Mouse (Mus musculus) heart, postnatal 0 days (tissue): Measurements from ENCODE around the gene Rcor1. TPM values are rescaled to one million over a fixed set of nuclear protein-coding genes. Genes with fewer than 3 reads are reported as not detected.

Source experiments
- ATAC-seq: fragments of 200-750 bp; cut with Nextera tagmentation; 2 replicates; pipeline ENCODE4 v1.8.0; 2017; ENCODE audit warnings: low read depth, moderate number of reproducible peaks, moderate library complexity; ENCODE audit not compliant: insufficient read depth
- DNase-seq: peaks from one replicate; pipeline ENCODE4 v3.0.0-alpha.2; 2016; ENCODE audit warnings: low spot score
- H3K27ac ChIP-seq: fragments of 300-500 bp; sonication (generic); 2 replicates; pipeline ENCODE4 v1.5.1; 2014; ENCODE audit warnings: low read depth, mild to moderate bottlenecking
- H3K27me3 ChIP-seq: fragments of 300-500 bp; sonication (generic); 2 replicates; pipeline ENCODE4 v1.6.1; 2014; ENCODE audit warnings: low read length, mixed read lengths; ENCODE audit not compliant: control insufficient read depth, insufficient read depth
- H3K36me3 ChIP-seq: fragments of 300-500 bp; sonication (generic); replicated peaks from 2 replicates; pipeline ENCODE4 v1.6.1; 2014; ENCODE audit warnings: low read length, mixed read lengths; ENCODE audit not compliant: control insufficient read depth, insufficient read depth
- H3K4me1 ChIP-seq: fragments of 300-500 bp; sonication (generic); 2 replicates; pipeline ENCODE4 v1.6.1; 2014; ENCODE audit warnings: antibody characterized with exemption; ENCODE audit not compliant: control insufficient read depth, insufficient read depth
- H3K4me2 ChIP-seq: fragments of 300-500 bp; sonication (generic); 2 replicates; pipeline ENCODE4 v1.6.1; 2014; ENCODE audit warnings: low read depth, mild to moderate bottlenecking, low read length, moderate library complexity
- H3K4me3 ChIP-seq: fragments of 300-500 bp; sonication (generic); 2 replicates; pipeline ENCODE4 v1.5.1; 2014; ENCODE audit warnings: low read depth, low read length
- H3K9ac ChIP-seq: fragments of 300-500 bp; sonication (generic); replicated peaks from 2 replicates; pipeline ENCODE4 v1.6.1; 2014; ENCODE audit warnings: low read depth, low read length, mixed read lengths
- H3K9me3 ChIP-seq: fragments of 300-500 bp; sonication (generic); replicated peaks from 2 replicates; pipeline ENCODE4 v1.6.1; 2016; ENCODE audit warnings: low read length; ENCODE audit not compliant: control insufficient read depth
- CTCF ChIP-seq: IDR thresholded peaks from 2 replicates; pipeline ENCODE4 v1.5.1; 2016; ENCODE audit warnings: antibody characterized with exemption, control low read depth, low read depth
- EP300 ChIP-seq: IDR thresholded peaks from 2 replicates; pipeline ENCODE4 v1.6.1; 2016; ENCODE audit warnings: antibody characterized with exemption, low read depth
- WGBS: fragments of 180-500 bp; shearing (Covaris S2); extraction: QIAGEN DNeasy Blood & Tissue Kit; methylation state at CpG from one replicate; pipeline ENCODE4 v1.1.7; 2014; 5-methylcytosine and 5-hydroxymethylcytosine counted together
- polyA plus RNA-seq: library from polyadenylated mRNA; unstranded; fragments of >200 nt; fragmentation: Nextera tagmentation; extraction: Ambion mirVana; gene quantifications from 2 replicates; pipeline ENCODE4 v1.2.1, GENCODE M21; 2015
- total RNA-seq: library from RNA; depleted of rRNA; stranded (reverse); fragments of >200 nt; gene quantifications from 2 replicates; pipeline ENCODE4 v1.2.3, GENCODE M21; 2014; ENCODE audit warnings: low replicate concordance

The Rcor1 gene
- total and polyA plus RNA-seq, 2 experiments from 2014 or later: 5.1 to 14.2 TPM

DNA sequence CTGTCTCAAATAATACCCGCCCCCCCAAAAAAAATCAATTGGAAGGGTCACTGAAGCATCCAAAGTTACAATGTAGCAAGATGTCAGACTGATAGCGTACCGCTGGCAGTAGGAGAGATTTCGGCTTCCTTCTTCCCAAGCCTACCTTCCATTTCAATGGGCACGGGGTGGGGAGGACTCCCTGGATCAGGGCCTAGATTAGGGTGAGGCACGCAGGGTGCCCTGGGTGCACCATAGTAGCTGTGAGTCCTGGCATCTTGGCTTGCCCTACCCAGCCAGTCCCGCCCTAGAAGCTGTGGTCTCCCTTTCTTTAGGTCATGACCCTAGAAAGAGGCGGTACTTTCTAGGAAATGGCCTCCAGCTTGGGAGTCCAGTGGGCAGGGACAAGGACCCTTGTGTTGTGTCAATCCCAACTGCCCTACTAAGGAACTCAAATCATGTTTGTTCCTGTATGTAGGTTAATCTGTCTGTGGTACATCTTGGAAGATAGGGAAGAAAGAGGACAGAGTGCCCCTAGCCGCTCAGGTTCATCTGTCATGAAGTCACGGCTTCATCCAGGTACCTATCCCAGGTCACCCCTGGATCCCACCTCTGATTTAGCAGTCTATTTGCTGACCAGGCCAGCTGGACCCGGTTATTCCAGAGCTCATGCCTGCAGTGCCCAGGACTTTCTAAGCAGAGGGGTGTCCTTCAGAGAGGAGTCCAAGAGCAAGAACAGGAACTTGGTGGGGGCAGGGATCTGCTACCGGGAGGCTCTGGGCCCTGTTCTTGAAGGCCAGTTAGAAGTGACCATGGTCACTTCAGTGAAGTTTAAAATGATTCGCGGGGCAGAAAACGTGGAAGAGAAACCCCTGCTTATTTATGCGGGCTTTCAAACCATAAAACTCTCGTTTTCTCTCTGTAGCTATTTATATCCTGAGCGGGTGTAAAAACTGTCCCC is 1.6 kb upstream of the Rcor1 start:
- peak overlapping the region; percentile 97 for H3K4me2 ChIP-seq
- H3K4me1 ChIP-seq: peaks cover 25% of the 10 kb centered on the region
- no peaks in the 10 kb centered on the region for H3K27me3 ChIP-seq
- no peak for TF ChIP-seq EP300
- TF ChIP-seq CTCF: no peak
- peak overlapping the region; percentile 98 for H3K27ac ChIP-seq
- DNase-seq (peak; percentile 59), ATAC-seq (no peak)
- no peaks in the 10 kb centered on the region for H3K36me3 ChIP-seq
- H3K9ac ChIP-seq: peak overlapping the region; percentile 77
- peak overlapping the region; percentile 97 for H3K4me3 ChIP-seq
- 53% methylated on average over 18 of the region's 18 CpGs for WGBS
- H3K9me3 ChIP-seq: no peaks in the 10 kb centered on the region

- Histone ChIP-seq H3K9me3 (no peaks in the 10 kb centered on the region), H3K4me3 (peak overlapping the region; percentile 97), H3K4me2 (peak overlapping the region; percentile 97), H3K27me3 (no peaks in the 10 kb centered on the region), H3K9ac (peak overlapping the region; percentile 77), H3K4me1 (peaks cover 25% of the 10 kb centered on the region), H3K27ac (peak overlapping the region; percentile 98), H3K36me3 (peaks cover 5% of the 10 kb centered on the region; the same call in 1 of the 2 replicates)
- no peak for TF ChIP-seq EP300
- no peak for TF ChIP-seq CTCF
- WGBS: under 1% methylated on average over 54 of the region's 54 CpGs
- ATAC-seq: peak; percentile 29
- peak; percentile 55 for DNase-seq
Observed at GRCm38 (mm10) chr12:111038231-111038975, 748 bp upstream of the Rcor1 start.

- H3K9ac ChIP-seq: peak overlapping the region; percentile 98
- ATAC-seq (0 out of 2 replicates have a peak, but pooled peaks have one; percentile 3), DNase-seq (peak; percentile 25)
- peak overlapping the region; percentile 99 for H3K27ac ChIP-seq
- H3K9me3 ChIP-seq: no peaks in the 10 kb centered on the region
- peaks cover 25% of the 10 kb centered on the region for H3K4me1 ChIP-seq
- under 1% methylated on average over 61 of the region's 65 CpGs for WGBS
- H3K4me3 ChIP-seq: peak overlapping the region; percentile 97
- H3K4me2 ChIP-seq: peak overlapping the region; percentile 95
- no peaks in the 10 kb centered on the region for H3K27me3 ChIP-seq
- H3K36me3 ChIP-seq: peaks cover 6% of the 10 kb centered on the region; the same call in 1 of the 2 replicates
- TF ChIP-seq CTCF (no peak), EP300 (no peak)
Observed at GRCm38 (mm10) chr12:111039771-111040530, 800 bp downstream of the Rcor1 start.

GRCm38 (mm10) chr12:111040531-111040860 is 1.3 kb downstream of the Rcor1 start:
- no peak for DNase-seq
- peak overlapping the region; percentile 98 for H3K9ac ChIP-seq
- H3K27me3 ChIP-seq: no peaks in the 10 kb centered on the region
- ATAC-seq: no peak
- peak overlapping the region; percentile 97 for H3K4me3 ChIP-seq
- no peak overlapping the region for H3K27ac ChIP-seq
- peak overlapping the region; percentile 95 for H3K4me2 ChIP-seq
- 1% methylated on average over 3 of the region's 3 CpGs for WGBS
- H3K36me3 ChIP-seq: peaks cover 6% of the 10 kb centered on the region; the same call in 1 of the 2 replicates
- H3K9me3 ChIP-seq: no peaks in the 10 kb centered on the region
- TF ChIP-seq EP300: no peak
- TF ChIP-seq CTCF: no peak
- H3K4me1 ChIP-seq: peaks cover 22% of the 10 kb centered on the region

DNA sequence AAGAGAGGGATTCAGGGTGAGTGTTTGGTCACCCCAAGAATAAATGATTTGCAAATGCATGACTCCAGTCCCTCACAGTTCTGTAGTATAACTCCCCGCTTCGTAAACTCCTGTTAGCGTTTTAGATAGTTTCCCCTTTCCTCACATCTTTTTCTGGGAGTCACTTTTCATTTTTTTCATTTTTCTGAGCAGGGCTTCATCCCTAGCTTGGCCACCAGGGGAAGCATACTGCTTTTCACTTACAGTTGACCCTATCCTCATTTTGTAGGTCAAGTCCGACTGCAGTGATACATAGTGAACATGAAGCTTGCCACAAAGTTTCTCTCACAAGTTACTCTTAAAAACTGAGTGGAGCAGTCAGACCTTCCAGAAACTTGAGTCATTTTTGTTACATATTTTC is 2.0 kb downstream of the Rcor1 start:
- WGBS: 25% methylated on average over 4 of the region's 4 CpGs
- H3K9ac ChIP-seq: peak overlapping the region; percentile 98; the same call in 1 of the 2 replicates
- peak overlapping the region; percentile 52 for H3K27ac ChIP-seq
- TF ChIP-seq EP300 (no peak), CTCF (peak; percentile 69)
- H3K4me3 ChIP-seq: peak overlapping the region; percentile 97
- H3K4me1 ChIP-seq: peaks cover 22% of the 10 kb centered on the region
- H3K36me3 ChIP-seq: peaks cover 6% of the 10 kb centered on the region; the same call in 1 of the 2 replicates
- peak overlapping the region; percentile 95 for H3K4me2 ChIP-seq
- no peaks in the 10 kb centered on the region for H3K9me3 ChIP-seq
- DNase-seq (peak; percentile 80), ATAC-seq (no peak)
- no peaks in the 10 kb centered on the region for H3K27me3 ChIP-seq
